In genomic region chr8:56299421-56299820, GRCm38 (mm10) we compare ENCODE assay signal across 27 mouse cellular contexts. TPM values are rescaled to one million over a fixed set of nuclear protein-coding genes. Genes with fewer than 3 reads are reported as not detected.
DNase-seq lines count a peak whose midpoint lies in the region; ATAC-seq and TF ChIP-seq lines count a peak whose summit lies in the region.
"Had no signal": no experiment of that assay in that cellular context is flagged by ENCODE, and none has a peak within 500 bp of the region (broad histone marks: within the 10 kb centered on the region; RNA-seq: fewer than 3 reads in every experiment).

No protein-coding gene starts in this region.

- peak; percentile 75 for ATAC-seq in megakaryocyte progenitor cell, adult 5-6 weeks (replicated peaks; ENCODE audit: poor library complexity)
- ATAC-seq in inflammation-experienced regulatory T-cells, adult 6 months, result no peak
- ATAC-seq: CD4-positive, CD25-positive, alpha-beta regulatory T cell, adult 4 months; forebrain, embryonic 16.5 days; intestine, postnatal 0 days; lung, postnatal 0 days had no signal

- no peak for TF ChIP-seq POLR2A in bone marrow macrophage, adult 2 months (IDR thresholded peaks at IDR 0.05; ENCODE audit: borderline replicate concordance, low read depth, low read length)

- DNase-seq in heart, adult 11 months, result peak; percentile 83
- no peak for DNase-seq in heart, postnatal 25 days (ENCODE audit: low spot score)
- DNase-seq in A20 (ENCODE audit: low read depth, low spot score), result peak; percentile 1
- DNase-seq in left cerebral cortex, adult 2 months (ENCODE audit: extremely low spot score in 1 of 2, low spot score in 2 of 2), result no peak
- DNase-seq in kidney, postnatal 14 days, result no peak
- DNase-seq: adrenal gland, postnatal 10 days; cerebellum, adult 11-12 months; cerebellum, adult 9-11 months; heart, postnatal 4 days; kidney, postnatal 4 days; layer of hippocampus, postnatal 36 days; liver; right cerebral cortex, postnatal 4 days; thymus, adult 2 months; thymus, postnatal 36 days had no signal

- no peak for TF ChIP-seq CTCF in bone marrow macrophage, adult 2 months (IDR thresholded peaks at IDR 0.05; ENCODE audit: low read depth, low read length)
- no peak for TF ChIP-seq CTCF in left cerebral cortex, adult 2 months (IDR thresholded peaks at IDR 0.05)

- 0 out of 2 replicates have a peak overlapping the region, but pooled peaks have one; percentile 2 for H3K4me3 ChIP-seq in bone marrow macrophage, adult 2 months (ENCODE audit: insufficient read depth, low read length)
- no peak overlapping the region for H3K4me3 ChIP-seq in left cerebral cortex, adult 2 months
- H3K4me3 ChIP-seq: erythroblast, embryonic 14.5 days; hindbrain, embryonic 13.5 days; kidney, embryonic 15.5 days; midbrain, embryonic 12.5 days; neural tube, embryonic 13.5 days had no signal

- intact Hi-C loops in heart, postnatal 25 days (cut with DNase I), result no loop called here
- intact Hi-C loops in left cerebral cortex, adult 2 months (cut with DNase I), result no loop called here

- H3K27ac ChIP-seq in bone marrow macrophage, adult 2 months (ENCODE audit: insufficient read depth, low read depth, low read length), result peak overlapping the region; percentile 73
- no peak overlapping the region for H3K27ac ChIP-seq in left cerebral cortex, adult 2 months
- H3K27ac ChIP-seq: hindbrain, embryonic 13.5 days; kidney, embryonic 15.5 days; midbrain, embryonic 12.5 days; neural tube, embryonic 13.5 days had no signal

- H3K4me1 ChIP-seq in bone marrow macrophage, adult 2 months (ENCODE audit: control insufficient read depth, insufficient read depth, low read length), result peaks cover 14% of the 10 kb centered on the region

RNA-seq across cellular contexts. Expression of gene Hpgd, which starts 5.0 kb away (rescaled TPM):
- total RNA-seq in heart, postnatal 25 days (2021), result 10 to 100 TPM in 1 of 2 experiments, 1 to 10 TPM in 1; 9.3 to 10.2 TPM
- polyA plus RNA-seq in bone marrow macrophage, adult 2 months (2012; ENCODE audit: insufficient read depth, insufficient read length, missing spikeins), result 457 and 471 TPM in 2 replicates
- total RNA-seq in megakaryocyte progenitor cell, adult 5-6 weeks (2015), result 0.59 and 1.5 TPM in 2 replicates
- total RNA-seq in megakaryocyte progenitor cell, adult 5-6 weeks (2017), result 1.2 and 1.8 TPM in 2 replicates
- total RNA-seq in left cerebral cortex, adult 2 months (2021), result 1 to 10 TPM; 3.2 to 4.1 TPM
- polyA plus RNA-seq in inflammation-experienced regulatory T-cells, adult 6 months (2017; shearing (Covaris generic)), result 1 to 10 TPM in 1 of 3 experiments, not detected in 2; 1.1 TPM

Comparison
In these comparisons a context has a peak if more than half of its experiments do, and no peak if none do; other contexts are left out.
1. DNase-seq: peak in heart, adult 11 months (single experiment) and A20 (single experiment); none in heart, postnatal 25 days (single experiment), left cerebral cortex, adult 2 months (0 of 2) and kidney, postnatal 14 days (single experiment).